Mouse (Mus musculus) brown adipose tissue, adult 24 weeks (tissue): ENCODE data around the gene Tent2. TPM values are rescaled to one million over a fixed set of nuclear protein-coding genes. Genes with fewer than 3 reads are reported as not detected.

Source experiments
- H3K27ac ChIP-seq: fragments of 200-500 bp; replicated peaks from 2 replicates; pipeline ENCODE4 v1.5.1; 2012; ENCODE audit warnings: low read depth, mild to moderate bottlenecking, low read length
- H3K4me1 ChIP-seq: fragments of 200-500 bp; 2 replicates; pipeline ENCODE4 v1.6.1; 2012; ENCODE audit warnings: low read length, mixed read lengths; ENCODE audit not compliant: control insufficient read depth, insufficient read depth, insufficient read length
- H3K4me3 ChIP-seq: fragments of 200-500 bp; 2 replicates; pipeline ENCODE4 v1.5.1; 2012; ENCODE audit warnings: low read depth, mild to moderate bottlenecking, low read length, moderate library complexity; ENCODE audit not compliant: insufficient read depth
- polyA plus RNA-seq: library from polyadenylated mRNA; stranded (reverse); fragments of >200 nt; gene quantifications from 2 replicates; pipeline ENCODE4 v1.2.4, GENCODE M21; 2012; ENCODE audit not compliant: missing spikeins, insufficient read depth, insufficient read length

Tent2 gene
- polyA plus RNA-seq, 1 experiment = 31.9 TPM

DNA sequence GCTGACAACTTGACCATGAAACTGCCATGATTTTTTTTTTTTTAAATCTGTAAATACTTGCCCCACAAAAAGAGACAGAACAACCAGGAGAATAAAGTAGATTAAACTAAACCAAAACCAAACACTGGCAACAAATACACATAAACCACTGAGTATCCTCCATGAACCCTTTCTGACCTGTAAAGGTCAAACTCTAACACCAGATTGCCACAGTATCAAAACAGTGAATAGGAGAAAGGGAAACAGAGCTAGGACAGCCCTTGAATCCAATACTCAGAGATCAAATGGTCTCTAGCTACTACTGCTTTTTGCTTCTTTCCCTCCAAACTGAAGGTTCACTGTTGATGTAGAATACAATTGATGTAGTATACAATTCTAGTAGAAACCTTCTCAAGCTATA lies 14.6 kb downstream of the Tent2 start:
- Histone ChIP-seq H3K27ac (no peak overlapping the region), H3K4me1 (no peaks in the 10 kb centered on the region), H3K4me3 (no peak overlapping the region)

DNA sequence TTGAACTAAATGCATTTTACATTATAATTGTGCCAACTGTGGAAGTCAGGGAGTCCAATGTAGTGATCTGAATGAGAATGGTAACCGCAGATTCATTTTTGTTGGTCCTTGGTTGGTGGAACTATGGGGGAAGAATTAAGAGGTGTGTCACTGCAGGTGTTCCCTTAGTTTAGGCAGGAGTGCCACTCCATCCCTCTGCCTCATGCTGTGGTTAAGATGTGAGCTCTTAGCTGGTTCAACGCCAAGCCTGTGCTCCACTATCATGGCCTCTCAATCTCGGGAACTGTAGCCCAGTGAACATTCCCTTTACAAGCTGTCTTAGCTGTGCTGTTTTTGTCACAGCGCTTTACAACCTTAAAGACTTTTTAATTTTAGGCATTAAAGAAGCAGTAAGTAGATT lies 28.9 kb downstream of the Tent2 start:
- peaks cover 2% of the 10 kb centered on the region for H3K4me1 ChIP-seq
- no peak overlapping the region for H3K4me3 ChIP-seq
- H3K27ac ChIP-seq = no peak overlapping the region

GRCm38 (mm10) chr13:93162456-93162855 lies 29.7 kb downstream of the Tent2 start:
- Histone ChIP-seq H3K27ac (no peak overlapping the region; the same call in 1 of the 2 replicates), H3K4me1 (peaks cover 2% of the 10 kb centered on the region), H3K4me3 (no peak overlapping the region)

DNA sequence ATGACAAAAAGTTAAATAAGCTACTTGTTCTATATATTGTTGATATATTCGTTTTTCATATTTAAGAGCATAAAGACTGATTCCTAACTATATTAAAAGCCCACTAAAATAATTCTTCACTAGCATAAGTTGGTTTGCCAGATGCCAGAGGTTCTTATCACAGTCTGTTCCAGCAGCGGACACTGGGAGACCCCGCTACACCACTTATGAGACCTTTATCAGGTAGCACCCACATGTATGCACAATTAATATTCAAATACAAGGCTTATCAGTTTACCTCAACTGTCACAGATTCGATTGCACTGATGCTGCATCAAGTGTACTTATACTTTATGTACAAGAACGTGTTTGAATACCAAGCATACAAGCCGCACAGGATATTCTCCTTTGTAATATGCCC lies 33.9 kb downstream of the Tent2 start:
- Histone ChIP-seq H3K27ac (no peak overlapping the region), H3K4me1 (peaks cover 8% of the 10 kb centered on the region), H3K4me3 (no peak overlapping the region)

DNA sequence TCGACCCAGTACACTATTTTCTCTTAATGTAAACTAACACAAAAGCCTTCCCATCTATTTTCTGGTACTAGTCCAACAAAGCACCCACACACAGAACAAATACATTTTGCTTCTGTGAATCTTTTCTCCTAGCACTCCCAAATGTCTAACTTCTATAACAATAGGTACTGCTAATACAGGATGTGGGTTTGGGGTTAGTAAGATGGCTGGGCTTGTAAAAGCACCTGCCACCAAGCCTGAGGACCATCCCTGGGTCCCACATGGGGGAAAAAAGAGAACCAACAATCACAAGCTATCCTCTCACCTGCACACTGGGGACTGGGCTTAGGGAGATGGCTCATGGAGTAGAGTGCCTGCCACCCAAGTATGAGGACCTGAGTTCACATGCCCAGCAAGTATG lies 38.9 kb downstream of the Tent2 start:
- no peak overlapping the region for H3K4me3 ChIP-seq
- no peak overlapping the region for H3K27ac ChIP-seq
- H3K4me1 ChIP-seq = peaks cover 6% of the 10 kb centered on the region; the same call in 1 of the 2 replicates

GRCm38 (mm10) chr13:93144336-93145167 lies 47.6 kb downstream of the Tent2 start, which contains the start of gene Cmya5:
TSS of gene Cmya5 (minus strand) at chr13:93144724.
- Histone ChIP-seq H3K4me3 (peak within 1 kb of the TSS; percentile 75), H3K27ac (peak within 1 kb of the TSS; percentile 29), H3K4me1 (peaks cover 3% of the 10 kb centered on the region; the same call in 1 of the 2 replicates)

GRCm38 (mm10) chr13:93143819-93144283 lies 48.3 kb downstream of the Tent2 start:
- Histone ChIP-seq H3K27ac (no peak overlapping the region), H3K4me3 (peak overlapping the region; percentile 75), H3K4me1 (peaks cover 3% of the 10 kb centered on the region; the same call in 1 of the 2 replicates)

DNA sequence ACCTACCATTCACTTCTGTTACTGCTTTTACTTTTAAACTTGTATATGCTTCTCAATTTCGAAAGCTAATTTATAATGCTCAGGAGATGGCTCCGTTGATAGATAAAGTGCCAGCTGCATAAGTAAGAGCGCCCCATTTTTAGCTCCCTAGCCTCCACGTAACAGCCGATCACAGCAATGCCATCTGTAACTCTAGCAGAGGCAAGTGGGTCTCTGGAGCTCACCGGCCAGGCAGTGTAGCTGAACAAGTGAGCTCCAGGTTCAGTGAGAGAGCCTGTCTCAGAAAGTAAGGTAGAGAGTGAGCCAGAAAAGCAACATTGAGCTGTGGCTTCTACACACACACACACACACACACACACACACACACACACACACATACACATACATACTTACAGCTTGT lies 51.0 kb downstream of the Tent2 start:
- Histone ChIP-seq H3K4me3 (no peak overlapping the region), H3K27ac (no peak overlapping the region), H3K4me1 (peaks cover 3% of the 10 kb centered on the region; the same call in 1 of the 2 replicates)

- Histone ChIP-seq H3K4me1 (0 out of 2 replicates have a peak, but pooled peaks cover 2% of the 10 kb centered on the region), H3K27ac (no peak overlapping the region), H3K4me3 (no peak overlapping the region)
Measured at GRCm38 (mm10) chr13:93138059-93138458, 54.1 kb downstream of the Tent2 start.

- H3K4me3 ChIP-seq = no peak overlapping the region
- H3K4me1 ChIP-seq = 0 out of 2 replicates have a peak, but pooled peaks cover 2% of the 10 kb centered on the region
- H3K27ac ChIP-seq = no peak overlapping the region
Measured at GRCm38 (mm10) chr13:93137098-93137497, 55.1 kb downstream of the Tent2 start.

- 0 out of 2 replicates have a peak, but pooled peaks cover 2% of the 10 kb centered on the region for H3K4me1 ChIP-seq
- no peak overlapping the region for H3K27ac ChIP-seq
- H3K4me3 ChIP-seq = no peak overlapping the region
Measured at GRCm38 (mm10) chr13:93136251-93136650, 55.9 kb downstream of the Tent2 start.

- no peak overlapping the region for H3K27ac ChIP-seq
- H3K4me3 ChIP-seq = no peak overlapping the region
Measured at GRCm38 (mm10) chr13:93135501-93135900, 56.7 kb downstream of the Tent2 start.

DNA sequence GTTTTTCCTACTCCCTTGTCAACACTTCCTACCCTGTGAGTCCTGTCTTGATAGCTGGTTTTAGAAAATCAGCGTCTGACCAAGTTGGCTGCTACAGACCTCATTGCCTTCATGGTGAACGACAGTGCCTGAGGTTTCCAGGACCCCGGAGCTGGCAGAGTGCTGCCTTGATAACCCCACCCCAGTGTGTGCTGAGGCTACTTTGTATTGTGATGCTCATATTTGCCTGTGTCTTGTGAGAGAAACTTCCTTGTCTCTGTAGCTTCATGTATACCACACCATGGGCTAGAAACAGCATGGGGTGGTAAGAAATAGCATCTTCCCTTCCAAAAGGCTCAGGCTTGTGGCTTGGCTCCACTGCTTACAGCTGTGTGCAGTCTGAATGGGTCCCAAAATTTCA lies 61.5 kb downstream of the Tent2 start:
- H3K4me1 ChIP-seq = 0 out of 2 replicates have a peak, but pooled peaks cover 2% of the 10 kb centered on the region
- H3K27ac ChIP-seq = no peak overlapping the region
- no peak overlapping the region for H3K4me3 ChIP-seq

More at GRCm38 (mm10) chr13:93135501-93135900, 56.7 kb downstream of the Tent2 start:
- H3K4me1 ChIP-seq = 0 out of 2 replicates have a peak, but pooled peaks cover 2% of the 10 kb centered on the region

- no peak overlapping the region for H3K4me3 ChIP-seq
- H3K27ac ChIP-seq = no peak overlapping the region
- no peaks in the 10 kb centered on the region for H3K4me1 ChIP-seq
Measured at GRCm38 (mm10) chr13:93128961-93129360, 63.2 kb downstream of the Tent2 start.

GRCm38 (mm10) chr13:93128111-93128860 lies 63.9 kb downstream of the Tent2 start:
- H3K4me1 ChIP-seq = no peaks in the 10 kb centered on the region
- no peak overlapping the region for H3K27ac ChIP-seq
- no peak overlapping the region for H3K4me3 ChIP-seq
